Mouse (Mus musculus) erythroblast, embryonic 14.5 days (primary cell): Measurements from ENCODE around the gene Nectin3. TPM values are rescaled to one million over a fixed set of nuclear protein-coding genes. Genes with fewer than 3 reads are reported as not detected.
A peak's percentile ranks its signal among the peaks of the same experiment; 100 is the strongest.

ENCODE experiments used
- H3K27me3 ChIP-seq: 2 replicates; pipeline ENCODE4 v1.6.1; 2012; ENCODE audit warnings: inconsistent platforms; ENCODE audit not compliant: control insufficient read depth
- H3K36me3 ChIP-seq: 2 replicates; pipeline ENCODE4 v1.6.1; 2012; ENCODE audit warnings: mild to moderate bottlenecking, inconsistent platforms; ENCODE audit not compliant: control insufficient read depth
- H3K4me1 ChIP-seq: 2 replicates; pipeline ENCODE4 v1.6.1; 2012; ENCODE audit warnings: inconsistent platforms; ENCODE audit not compliant: control insufficient read depth
- H3K4me3 ChIP-seq: replicated peaks from 2 replicates; pipeline ENCODE3; 2012; ENCODE audit warnings: moderate library complexity, mild to moderate bottlenecking, inconsistent platforms
- H3K9me3 ChIP-seq: 2 replicates; pipeline ENCODE4 v1.6.1; 2012; ENCODE audit warnings: low read length, inconsistent platforms, mixed read lengths; ENCODE audit not compliant: control insufficient read depth
- GATA1 ChIP-seq: IDR thresholded peaks from 2 replicates; pipeline ENCODE4 v1.6.1; 2012; ENCODE audit warnings: low read length, inconsistent platforms, mixed read lengths
- TAL1 ChIP-seq: IDR thresholded peaks from 3 replicates; pipeline ENCODE4 v1.6.1; 2012; ENCODE audit warnings: low read length, inconsistent platforms, mixed read lengths
- polyA plus RNA-seq: library from polyadenylated mRNA; stranded (reverse); fragments of >175 nt; gene quantifications from 2 replicates; pipeline ENCODE4 v1.2.3, GENCODE M21; 2012

The Nectin3 gene
- polyA plus RNA-seq, 1 experiment, result not detected

- Histone ChIP-seq H3K27me3 (peaks cover 18% of the 10 kb centered on the region), H3K4me1 (no peaks in the 10 kb centered on the region), H3K9me3 (peaks cover 6% of the 10 kb centered on the region), H3K36me3 (no peaks in the 10 kb centered on the region), H3K4me3 (no peak overlapping the region)
- TF ChIP-seq TAL1 (no peak), GATA1 (no peak)
Measured at GRCm38 (mm10) chr16:46502311-46502710, 4.0 kb upstream of the Nectin3 start.

- no peak for TF ChIP-seq TAL1
- TF ChIP-seq GATA1, result no peak
- no peak overlapping the region for H3K4me3 ChIP-seq
Measured at GRCm38 (mm10) chr16:46500759-46501158, 2.4 kb upstream of the Nectin3 start.

DNA sequence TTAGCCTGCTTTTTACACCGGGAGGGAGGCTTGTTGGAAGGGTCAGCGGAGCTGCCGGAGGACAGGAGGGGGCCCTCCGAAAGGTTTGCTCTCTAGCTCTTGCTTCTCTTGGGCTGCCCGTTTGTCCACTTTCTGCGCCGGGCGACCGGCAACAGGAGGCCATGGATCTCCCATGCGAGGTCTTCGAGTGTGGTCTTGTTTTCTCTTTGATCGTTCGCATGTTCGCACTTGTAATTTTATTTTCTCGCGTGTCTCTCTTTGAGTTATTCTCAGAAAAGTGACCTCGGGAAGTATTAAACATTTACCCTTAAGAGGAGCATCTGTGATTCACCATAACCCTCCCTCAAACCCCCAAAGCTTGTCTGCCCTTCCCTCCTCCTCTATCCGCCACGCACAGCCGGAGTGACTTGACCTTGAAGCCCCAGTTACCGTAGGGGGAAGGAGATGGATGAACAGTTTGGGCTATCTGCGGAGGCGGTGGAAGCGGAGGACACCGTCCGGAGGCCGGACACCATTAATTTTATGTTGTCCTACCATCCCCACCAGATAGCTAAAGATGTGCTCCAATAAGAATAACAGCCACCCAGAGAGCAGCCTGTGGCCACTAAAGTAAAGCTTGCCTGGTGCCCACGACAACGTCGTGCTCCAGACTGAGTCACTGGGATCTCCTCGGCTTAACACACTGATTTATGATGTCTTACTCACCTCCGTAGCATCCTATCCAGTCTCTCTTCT is 472 bp downstream of the Nectin3 start:
- H3K4me1 ChIP-seq, result peaks cover 2% of the 10 kb centered on the region; the same call in 1 of the 2 replicates
- peaks cover 48% of the 10 kb centered on the region for H3K27me3 ChIP-seq
- no peaks in the 10 kb centered on the region for H3K36me3 ChIP-seq
- no peak for TF ChIP-seq TAL1
- no peak for TF ChIP-seq GATA1
- H3K4me3 ChIP-seq, result peak overlapping the region; percentile 52
- peaks cover 3% of the 10 kb centered on the region; the same call in 1 of the 2 replicates for H3K9me3 ChIP-seq

More at GRCm38 (mm10) chr16:46500759-46501158, 2.4 kb upstream of the Nectin3 start:
- H3K27me3 ChIP-seq, result peaks cover 34% of the 10 kb centered on the region
- H3K9me3 ChIP-seq, result peaks cover 8% of the 10 kb centered on the region
- H3K4me1 ChIP-seq, result peaks cover 2% of the 10 kb centered on the region; the same call in 1 of the 2 replicates
- H3K36me3 ChIP-seq, result no peaks in the 10 kb centered on the region

DNA sequence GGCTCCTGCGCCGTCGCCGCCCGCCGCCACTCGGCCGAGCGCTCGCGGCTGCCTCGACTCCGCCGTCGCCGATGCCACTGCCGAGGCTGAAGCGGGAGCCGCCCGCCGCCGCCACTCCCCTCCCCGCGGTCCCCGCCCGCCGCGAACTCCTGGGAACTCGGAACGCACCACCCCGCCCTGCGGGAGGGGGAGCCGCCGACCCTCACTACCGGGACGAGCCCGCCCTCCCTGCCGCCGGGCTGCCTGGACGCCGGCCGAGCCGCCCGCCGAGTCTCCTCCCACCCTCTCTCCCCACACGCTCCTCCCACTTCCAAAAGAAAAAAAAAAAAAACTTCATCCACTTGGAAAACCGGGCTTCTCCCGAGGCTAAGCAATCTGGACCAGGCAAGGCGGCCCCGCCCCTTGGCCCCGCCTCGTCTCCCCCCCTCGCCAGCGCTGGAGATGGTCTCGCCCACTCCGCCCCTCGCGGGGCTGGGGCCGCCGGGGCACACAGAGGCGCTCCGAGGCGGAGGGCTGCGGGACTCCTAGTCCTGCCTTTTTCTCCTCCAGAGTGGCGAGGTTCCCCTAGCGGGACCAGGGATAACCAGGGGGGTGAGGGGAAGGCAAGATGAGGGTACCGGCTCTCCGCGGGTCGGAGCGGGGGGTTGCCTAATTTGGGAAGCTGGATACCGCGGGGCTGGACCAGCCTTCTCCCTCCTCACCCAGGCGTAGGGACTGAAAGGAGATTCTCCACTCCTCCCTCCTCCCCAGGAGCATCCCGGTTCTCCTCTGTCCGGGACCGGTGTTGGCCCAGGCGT is 1.2 kb downstream of the Nectin3 start:
- no peaks in the 10 kb centered on the region for H3K36me3 ChIP-seq
- peaks cover 2% of the 10 kb centered on the region; the same call in 1 of the 2 replicates for H3K4me1 ChIP-seq
- peak overlapping the region; percentile 56 for H3K4me3 ChIP-seq
- peaks cover 3% of the 10 kb centered on the region; the same call in 1 of the 2 replicates for H3K9me3 ChIP-seq
- no peak for TF ChIP-seq TAL1
- no peak for TF ChIP-seq GATA1
- peaks cover 48% of the 10 kb centered on the region for H3K27me3 ChIP-seq

GRCm38 (mm10) chr16:46496031-46496868 is 2.1 kb downstream of the Nectin3 start:
- peak overlapping the region; percentile 56 for H3K4me3 ChIP-seq
- peaks cover 48% of the 10 kb centered on the region for H3K27me3 ChIP-seq

GRCm38 (mm10) chr16:46495201-46495600 is 3.1 kb downstream of the Nectin3 start:
- H3K4me3 ChIP-seq, result no peak overlapping the region
- no peaks in the 10 kb centered on the region for H3K36me3 ChIP-seq
- H3K4me1 ChIP-seq, result peaks cover 2% of the 10 kb centered on the region; the same call in 1 of the 2 replicates
- peaks cover 48% of the 10 kb centered on the region for H3K27me3 ChIP-seq
- TF ChIP-seq TAL1 (no peak), GATA1 (no peak)
- H3K9me3 ChIP-seq, result peaks cover 3% of the 10 kb centered on the region; the same call in 1 of the 2 replicates

More at GRCm38 (mm10) chr16:46496031-46496868, 2.1 kb downstream of the Nectin3 start:
- peaks cover 3% of the 10 kb centered on the region; the same call in 1 of the 2 replicates for H3K9me3 ChIP-seq
- TF ChIP-seq GATA1, result no peak
- no peak for TF ChIP-seq TAL1
- H3K4me1 ChIP-seq, result peaks cover 2% of the 10 kb centered on the region; the same call in 1 of the 2 replicates
- no peaks in the 10 kb centered on the region for H3K36me3 ChIP-seq

DNA sequence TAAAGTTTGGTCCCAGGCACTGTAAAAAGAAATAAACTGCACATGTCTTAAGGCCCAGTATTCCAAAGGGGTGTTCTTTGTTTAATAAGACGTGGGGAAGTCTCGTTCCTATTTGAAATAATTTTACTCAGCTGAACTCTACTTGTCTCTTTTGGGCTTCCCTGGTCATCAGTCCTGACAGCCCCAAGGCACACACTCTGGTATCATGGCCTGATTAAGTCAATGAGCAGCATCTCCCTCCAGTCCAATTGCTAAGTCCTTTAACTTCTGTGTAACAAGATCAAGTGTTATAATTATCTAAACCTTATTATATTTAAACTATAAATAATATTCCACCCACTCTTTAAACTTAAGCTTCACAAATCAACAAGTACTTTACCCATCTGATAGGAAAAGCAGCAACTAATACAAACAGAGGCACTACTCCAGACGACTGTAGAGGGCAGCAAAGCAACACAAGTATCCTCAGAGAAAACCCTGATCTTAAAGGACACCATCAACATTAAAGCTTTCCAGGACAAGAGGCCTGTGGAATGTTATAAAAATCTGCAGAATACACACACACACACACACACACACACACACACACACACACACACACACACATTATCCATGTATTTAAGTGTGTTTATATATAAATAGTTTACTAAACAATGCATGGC is 10.8 kb downstream of the Nectin3 start:
- no peaks in the 10 kb centered on the region for H3K9me3 ChIP-seq
- H3K4me1 ChIP-seq, result no peaks in the 10 kb centered on the region
- H3K36me3 ChIP-seq, result no peaks in the 10 kb centered on the region
- no peak overlapping the region for H3K4me3 ChIP-seq
- no peaks in the 10 kb centered on the region for H3K27me3 ChIP-seq
- TF ChIP-seq GATA1 (no peak), TAL1 (no peak)

GRCm38 (mm10) chr16:46477336-46477735 is 21.0 kb downstream of the Nectin3 start:
- H3K9me3 ChIP-seq, result no peaks in the 10 kb centered on the region
- TF ChIP-seq TAL1 (no peak), GATA1 (no peak)
- H3K27me3 ChIP-seq, result no peaks in the 10 kb centered on the region
- H3K4me3 ChIP-seq, result no peak overlapping the region
- H3K36me3 ChIP-seq, result no peaks in the 10 kb centered on the region
- no peaks in the 10 kb centered on the region for H3K4me1 ChIP-seq
